Mouse (Mus musculus) embryo, embryonic 9.5 days (tissue): ENCODE measurements around the gene Nt5dc3.

Experiments
- DNase-seq: peaks from one replicate; pipeline ENCODE4 v3.0.0-alpha.2; 2017; ENCODE audit errors: extremely low spot score

Gene Nt5dc3

DNA sequence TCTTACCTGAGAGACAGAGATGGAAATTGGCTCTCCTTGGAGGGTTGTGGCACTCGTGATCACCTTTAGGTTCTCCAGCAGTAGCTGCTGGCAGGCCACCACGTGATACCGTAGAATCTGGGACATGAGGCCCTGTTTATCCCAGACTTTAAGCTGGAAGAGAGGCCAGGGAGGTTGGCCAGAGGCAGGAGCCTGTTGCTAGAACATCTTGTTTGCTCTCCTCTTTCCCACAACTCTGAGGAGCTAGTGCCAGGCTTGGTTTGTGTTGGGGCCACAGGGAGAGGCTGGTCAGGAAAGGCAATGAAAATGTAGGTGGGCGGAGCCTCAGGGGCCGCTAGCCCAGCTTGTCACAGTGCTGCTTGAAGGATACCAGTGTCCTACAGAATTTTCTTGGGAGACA is 93.8 kb downstream of the Nt5dc3 start:
- no peak for DNase-seq

DNA sequence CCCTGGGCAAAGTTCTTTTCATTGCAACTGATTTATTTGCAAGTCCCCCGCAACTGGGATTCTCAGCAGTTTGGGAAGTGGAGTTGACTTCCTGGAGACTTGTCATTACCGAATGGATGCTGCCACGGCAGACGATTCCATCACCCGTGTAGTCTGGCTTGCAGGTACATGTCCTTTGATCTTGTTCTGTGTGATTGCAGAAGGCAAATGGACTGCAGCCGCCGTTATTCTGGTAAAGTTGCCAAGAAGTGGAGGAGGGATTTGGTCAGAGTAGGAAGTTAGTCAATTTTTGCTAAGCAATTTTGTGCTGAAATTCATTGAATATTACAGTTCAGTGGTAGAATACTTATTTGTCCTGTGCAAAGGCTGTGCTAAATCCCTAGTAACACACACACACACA is 99.9 kb downstream of the Nt5dc3 start:
- DNase-seq, result no peak

DNA sequence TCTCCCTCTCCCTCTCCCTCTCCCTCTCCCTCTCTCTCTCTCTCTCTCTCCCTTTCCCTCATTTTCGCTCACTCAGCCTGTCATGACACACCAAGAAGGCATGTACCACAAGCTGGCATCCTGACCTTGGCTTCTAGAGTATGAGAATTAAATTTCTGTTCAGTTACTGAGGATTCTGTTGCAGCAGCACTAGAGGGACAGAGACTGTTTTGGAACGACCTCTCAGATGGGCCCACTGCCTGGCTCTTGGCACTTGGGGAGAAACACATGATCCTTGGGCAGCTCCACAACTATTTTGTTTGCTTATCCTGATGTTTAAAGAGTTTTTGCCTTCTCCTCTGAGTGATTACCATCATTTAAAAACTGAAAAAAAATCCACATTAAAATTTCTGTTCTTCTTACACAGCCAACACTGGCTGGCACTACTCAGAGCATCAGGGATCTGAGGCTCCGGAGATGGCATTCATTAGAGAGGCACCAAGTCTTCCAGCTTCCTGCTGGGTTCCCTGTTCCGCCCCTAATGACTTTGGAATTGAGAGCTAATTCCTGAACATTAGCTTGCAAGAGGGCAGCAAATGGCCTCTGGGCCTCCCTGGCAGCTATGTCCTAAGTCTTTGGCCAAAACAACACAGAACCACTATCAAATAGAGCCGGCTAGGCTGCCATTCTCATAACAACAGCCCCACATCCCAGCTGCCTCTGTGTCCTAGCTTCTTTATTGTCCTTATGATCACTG is 101.4 kb downstream of the Nt5dc3 start:
- no peak for DNase-seq

DNA sequence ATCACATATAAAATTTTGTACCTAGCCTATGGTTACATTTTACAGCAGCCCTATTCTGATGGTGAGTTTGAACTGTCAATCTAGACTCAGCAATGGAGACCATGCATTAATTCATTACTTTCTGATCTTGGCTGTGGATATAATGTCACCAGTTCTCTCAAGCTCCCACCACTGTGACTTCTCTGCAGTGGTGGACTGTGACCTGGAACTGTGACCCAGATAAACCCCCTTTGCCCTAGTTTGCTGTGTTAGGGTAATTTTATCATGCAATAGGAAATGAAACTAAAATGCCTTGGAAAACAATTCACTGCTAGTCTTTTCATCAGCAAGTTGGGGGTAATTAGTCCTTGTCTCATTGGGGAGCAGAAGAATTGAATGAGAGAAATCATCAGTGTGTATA is 102.6 kb downstream of the Nt5dc3 start:
- DNase-seq, result no peak

DNA sequence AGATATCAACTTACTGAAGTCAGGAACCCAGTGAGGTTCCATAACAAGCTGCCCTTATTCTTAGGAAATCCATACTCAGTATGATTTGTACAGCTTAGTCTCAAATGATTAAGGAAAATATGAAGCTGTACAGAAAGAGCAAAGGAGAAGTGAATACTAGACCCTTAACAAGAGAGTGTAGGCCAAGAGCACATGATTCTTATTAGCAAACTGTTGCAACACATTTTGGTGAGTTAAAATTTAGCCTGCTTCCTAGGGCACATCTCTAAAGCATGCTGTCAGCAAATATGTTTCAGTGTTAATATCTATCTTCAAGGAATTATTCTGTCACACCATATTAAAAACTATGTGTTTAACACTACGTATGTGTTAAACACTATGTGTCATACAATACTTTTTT is 107.6 kb downstream of the Nt5dc3 start:
- no peak for DNase-seq
